Mouse (Mus musculus) lung, embryonic 14.5 days (tissue): ENCODE results near the gene Gpx7. TPM values are rescaled to one million over a fixed set of nuclear protein-coding genes. Genes with fewer than 3 reads are reported as not detected.
A peak's percentile ranks its signal among the peaks of the same experiment; 100 is the strongest.

ENCODE experiments used
- ATAC-seq: fragments of 200-750 bp; cut with Nextera tagmentation; 2 replicates; pipeline ENCODE4 v1.8.0; 2017; ENCODE audit warnings: mild to moderate bottlenecking, moderate TSS enrichment, moderate library complexity; ENCODE audit not compliant: insufficient read depth
- DNase-seq: peaks from one replicate; pipeline ENCODE4 v3.0.0-alpha.2; 2015
- H3K27ac ChIP-seq: fragments of 300-500 bp; sonication (generic); 2 replicates; pipeline ENCODE4 v1.5.1; 2014; ENCODE audit warnings: low read depth, mild to moderate bottlenecking, moderate library complexity
- H3K27me3 ChIP-seq: fragments of 300-500 bp; sonication (generic); 2 replicates; pipeline ENCODE4 v1.6.1; 2014; ENCODE audit warnings: low read length, control low read depth; ENCODE audit not compliant: insufficient read depth
- H3K36me3 ChIP-seq: fragments of 300-500 bp; sonication (generic); 2 replicates; pipeline ENCODE4 v1.6.1; 2014; ENCODE audit warnings: control low read depth; ENCODE audit not compliant: insufficient read depth
- H3K4me1 ChIP-seq: fragments of 300-500 bp; sonication (generic); 2 replicates; pipeline ENCODE4 v1.6.1; 2014; ENCODE audit warnings: antibody characterized with exemption, control low read depth; ENCODE audit not compliant: insufficient read depth
- H3K4me2 ChIP-seq: fragments of 300-500 bp; sonication (generic); 2 replicates; pipeline ENCODE4 v1.6.1; 2014; ENCODE audit warnings: mild to moderate bottlenecking
- H3K4me3 ChIP-seq: fragments of 300-500 bp; sonication (generic); 2 replicates; pipeline ENCODE4 v1.5.1; 2014; ENCODE audit warnings: low read depth, low read length
- H3K9ac ChIP-seq: fragments of 300-500 bp; sonication (generic); 2 replicates; pipeline ENCODE4 v1.6.1; 2014
- H3K9me3 ChIP-seq: fragments of 300-500 bp; sonication (generic); 2 replicates; pipeline ENCODE4 v1.6.1; 2016; ENCODE audit warnings: low read depth, low read length, control low read depth
- CTCF ChIP-seq: IDR thresholded peaks from 2 replicates; pipeline ENCODE4 v1.5.1; 2016; ENCODE audit warnings: antibody characterized with exemption, low read depth
- WGBS: fragments of 180-500 bp; shearing (Covaris S2); extraction: QIAGEN DNeasy Blood & Tissue Kit; methylation state at CpG from one replicate; pipeline ENCODE4 v1.1.7; 2014; 5-methylcytosine and 5-hydroxymethylcytosine counted together
- polyA plus RNA-seq: library from polyadenylated mRNA; unstranded; fragments of >200 nt; fragmentation: Nextera tagmentation; extraction: Ambion mirVana; gene quantifications from 2 replicates; pipeline ENCODE4 v1.2.1, GENCODE M21; 2014

The Gpx7 gene
- polyA plus RNA-seq, 1 experiment from 2014 or later = 82.4 TPM

- Histone ChIP-seq H3K4me2 (no peak overlapping the region), H3K36me3 (no peaks in the 10 kb centered on the region), H3K9me3 (no peaks in the 10 kb centered on the region), H3K4me1 (peaks cover 3% of the 10 kb centered on the region; the same call in 1 of the 2 replicates), H3K27me3 (peaks cover 23% of the 10 kb centered on the region), H3K4me3 (no peak overlapping the region), H3K9ac (no peak overlapping the region), H3K27ac (no peak overlapping the region)
- ATAC-seq = no peak
- 78% methylated on average over 3 of the region's 3 CpGs for WGBS
- no peak for DNase-seq
- TF ChIP-seq CTCF = no peak
These were observed 27.3 kb downstream of the Gpx7 start for GRCm38 (mm10) chr4:108379476-108379875.

- Histone ChIP-seq H3K36me3 (no peaks in the 10 kb centered on the region), H3K4me2 (no peak overlapping the region), H3K9me3 (no peaks in the 10 kb centered on the region), H3K4me1 (no peaks in the 10 kb centered on the region), H3K27ac (no peak overlapping the region), H3K27me3 (no peaks in the 10 kb centered on the region), H3K9ac (no peak overlapping the region), H3K4me3 (no peak overlapping the region)
- DNase-seq (no peak), ATAC-seq (no peak)
- TF ChIP-seq CTCF = no peak
- 20% methylated on average over 3 of the region's 3 CpGs for WGBS
These were observed 34.6 kb downstream of the Gpx7 start for GRCm38 (mm10) chr4:108372166-108372565.

- H3K27me3 ChIP-seq = no peaks in the 10 kb centered on the region
- DNase-seq = no peak
- no peaks in the 10 kb centered on the region for H3K36me3 ChIP-seq
- H3K9ac ChIP-seq = no peak overlapping the region
- no peak overlapping the region for H3K27ac ChIP-seq
- H3K4me1 ChIP-seq = no peaks in the 10 kb centered on the region
- H3K4me3 ChIP-seq = no peak overlapping the region
- H3K4me2 ChIP-seq = no peak overlapping the region
- no peaks in the 10 kb centered on the region for H3K9me3 ChIP-seq
- WGBS = 89% methylated on average over 3 of the region's 3 CpGs
- no peak for TF ChIP-seq CTCF
- ATAC-seq = no peak
These were observed 35.3 kb downstream of the Gpx7 start for GRCm38 (mm10) chr4:108371421-108371820.

- H3K27me3 ChIP-seq = no peaks in the 10 kb centered on the region
- H3K4me3 ChIP-seq = no peak overlapping the region
- no peak overlapping the region for H3K27ac ChIP-seq
- no peaks in the 10 kb centered on the region for H3K36me3 ChIP-seq
- H3K4me2 ChIP-seq = no peak overlapping the region
- ATAC-seq = no peak
- H3K9me3 ChIP-seq = no peaks in the 10 kb centered on the region
- no peaks in the 10 kb centered on the region for H3K4me1 ChIP-seq
- DNase-seq = no peak
- 59% methylated on average over 4 of the region's 4 CpGs for WGBS
- H3K9ac ChIP-seq = no peak overlapping the region
- no peak for TF ChIP-seq CTCF
These were observed 36.4 kb downstream of the Gpx7 start for GRCm38 (mm10) chr4:108370409-108370808.

- WGBS = 23% methylated on average over 5 of the region's 5 CpGs
- Histone ChIP-seq H3K36me3 (no peaks in the 10 kb centered on the region), H3K9me3 (no peaks in the 10 kb centered on the region), H3K4me1 (peaks cover under 1% of the 10 kb centered on the region; the same call in 1 of the 2 replicates), H3K9ac (no peak overlapping the region), H3K27ac (no peak overlapping the region), H3K4me2 (no peak overlapping the region), H3K27me3 (no peaks in the 10 kb centered on the region), H3K4me3 (no peak overlapping the region)
- no peak for ATAC-seq
- no peak for TF ChIP-seq CTCF
- no peak for DNase-seq
These were observed 37.5 kb downstream of the Gpx7 start for GRCm38 (mm10) chr4:108369254-108369653.

GRCm38 (mm10) chr4:108364111-108364476 lies 42.7 kb downstream of the Gpx7 start:
- H3K9ac ChIP-seq = peak overlapping the region; percentile 20; the same call in 1 of the 2 replicates
- no peaks in the 10 kb centered on the region for H3K9me3 ChIP-seq
- no peak for TF ChIP-seq CTCF
- H3K36me3 ChIP-seq = no peaks in the 10 kb centered on the region
- WGBS = 12% methylated on average over 5 of the region's 5 CpGs
- H3K4me1 ChIP-seq = peaks cover 35% of the 10 kb centered on the region
- ATAC-seq = no peak
- H3K27me3 ChIP-seq = no peaks in the 10 kb centered on the region
- 0 out of 2 replicates have a peak overlapping the region, but pooled peaks have one; percentile 1 for H3K4me2 ChIP-seq
- H3K4me3 ChIP-seq = no peak overlapping the region
- peak overlapping the region; percentile 94 for H3K27ac ChIP-seq
- DNase-seq = no peak

GRCm38 (mm10) chr4:108363355-108364110 lies 43.2 kb downstream of the Gpx7 start:
- peak overlapping the region; percentile 27 for H3K9ac ChIP-seq
- H3K36me3 ChIP-seq = no peaks in the 10 kb centered on the region
- no peaks in the 10 kb centered on the region for H3K9me3 ChIP-seq
- H3K27ac ChIP-seq = peak overlapping the region; percentile 94
- no peaks in the 10 kb centered on the region for H3K27me3 ChIP-seq
- no peak for TF ChIP-seq CTCF
- no peak overlapping the region; the same call in 1 of the 2 replicates for H3K4me3 ChIP-seq
- WGBS = 16% methylated on average over 7 of the region's 7 CpGs
- peak; percentile 80 for DNase-seq
- H3K4me1 ChIP-seq = peaks cover 36% of the 10 kb centered on the region
- H3K4me2 ChIP-seq = peak overlapping the region; percentile 48
- peak; percentile 57 for ATAC-seq
